Mouse (Mus musculus) liver, embryonic 15.5 days (tissue): ENCODE results near the gene Cyp2u1. TPM values are rescaled to one million over a fixed set of nuclear protein-coding genes. Genes with fewer than 3 reads are reported as not detected.

Source experiments
- ATAC-seq: fragments of 200-750 bp; cut with Nextera tagmentation; 2 replicates; pipeline ENCODE4 v1.8.0; 2017; ENCODE audit warnings: moderate number of reproducible peaks, mild to moderate bottlenecking, moderate library complexity; ENCODE audit not compliant: insufficient read depth
- H3K27ac ChIP-seq: fragments of 300-500 bp; sonication (generic); replicated peaks from 2 replicates; pipeline ENCODE4 v1.5.1; 2015; ENCODE audit warnings: mild to moderate bottlenecking, inconsistent platforms
- H3K27me3 ChIP-seq: fragments of 300-500 bp; sonication (generic); 2 replicates; pipeline ENCODE4 v1.6.1; 2015; ENCODE audit warnings: mild to moderate bottlenecking, inconsistent platforms
- H3K36me3 ChIP-seq: fragments of 300-500 bp; sonication (generic); replicated peaks from 2 replicates; pipeline ENCODE4 v1.6.1; 2015; ENCODE audit warnings: moderate library complexity, mild to moderate bottlenecking, inconsistent platforms
- H3K4me1 ChIP-seq: fragments of 300-500 bp; sonication (generic); replicated peaks from 2 replicates; pipeline ENCODE4 v1.6.1; 2015; ENCODE audit warnings: inconsistent platforms
- H3K4me2 ChIP-seq: fragments of 300-500 bp; sonication (generic); 2 replicates; pipeline ENCODE4 v1.6.1; 2015; ENCODE audit warnings: moderate library complexity, mild to moderate bottlenecking, inconsistent platforms
- H3K4me3 ChIP-seq: fragments of 300-500 bp; sonication (generic); replicated peaks from 2 replicates; pipeline ENCODE4 v1.5.1; 2015; ENCODE audit warnings: mild to moderate bottlenecking, inconsistent platforms
- H3K9ac ChIP-seq: fragments of 300-500 bp; sonication (generic); 2 replicates; pipeline ENCODE4 v1.6.1; 2015; ENCODE audit warnings: moderate library complexity, mild to moderate bottlenecking, inconsistent platforms
- H3K9me3 ChIP-seq: fragments of 300-500 bp; sonication (generic); replicated peaks from 2 replicates; pipeline ENCODE4 v1.6.1; 2016; ENCODE audit warnings: inconsistent platforms
- WGBS: fragments of 180-500 bp; shearing (Covaris S2); methylation state at CpG from one replicate; pipeline ENCODE4 v1.1.7; 2015; ENCODE audit warnings: mixed read lengths; ENCODE audit not compliant: insufficient replicate concordance; 5-methylcytosine and 5-hydroxymethylcytosine counted together
- polyA plus RNA-seq: library from polyadenylated mRNA; unstranded; fragments of >200 nt; fragmentation: Nextera tagmentation; extraction: Ambion mirVana; gene quantifications from 2 replicates; pipeline ENCODE4 v1.2.1, GENCODE M21; 2015

Gene Cyp2u1
- polyA plus RNA-seq, 1 experiment from 2014 or later, result 0.25 TPM

DNA sequence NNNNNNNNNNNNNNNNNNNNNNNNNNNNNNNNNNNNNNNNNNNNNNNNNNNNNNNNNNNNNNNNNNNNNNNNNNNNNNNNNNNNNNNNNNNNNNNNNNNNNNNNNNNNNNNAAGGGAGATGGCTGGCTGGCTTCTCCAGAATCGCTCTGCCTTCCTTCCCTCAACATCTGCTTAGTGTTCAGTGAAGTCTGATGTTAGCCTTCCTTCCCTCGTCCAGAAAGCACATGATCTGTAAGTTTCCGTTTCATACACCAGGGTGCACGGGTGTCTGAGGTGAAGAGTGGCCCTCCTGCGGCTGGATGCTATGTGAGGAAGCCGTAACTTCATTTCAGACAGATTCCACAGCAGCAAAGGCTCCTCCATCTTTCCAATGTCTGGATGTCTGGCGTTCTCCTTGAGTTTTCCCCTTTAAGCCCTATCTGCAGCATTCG is 32.1 kb upstream of the Cyp2u1 start:
- H3K4me1 ChIP-seq, result no peaks in the 10 kb centered on the region
- no peak overlapping the region for H3K27ac ChIP-seq
- H3K36me3 ChIP-seq, result peaks cover 2% of the 10 kb centered on the region; the same call in 1 of the 2 replicates
- no peaks in the 10 kb centered on the region for H3K27me3 ChIP-seq
- no peak for ATAC-seq
- no peak overlapping the region for H3K4me3 ChIP-seq
- H3K4me2 ChIP-seq, result no peak overlapping the region
- WGBS, result 33% methylated on average over 8 of the region's 8 CpGs
- H3K9ac ChIP-seq, result no peak overlapping the region
- no peaks in the 10 kb centered on the region for H3K9me3 ChIP-seq

DNA sequence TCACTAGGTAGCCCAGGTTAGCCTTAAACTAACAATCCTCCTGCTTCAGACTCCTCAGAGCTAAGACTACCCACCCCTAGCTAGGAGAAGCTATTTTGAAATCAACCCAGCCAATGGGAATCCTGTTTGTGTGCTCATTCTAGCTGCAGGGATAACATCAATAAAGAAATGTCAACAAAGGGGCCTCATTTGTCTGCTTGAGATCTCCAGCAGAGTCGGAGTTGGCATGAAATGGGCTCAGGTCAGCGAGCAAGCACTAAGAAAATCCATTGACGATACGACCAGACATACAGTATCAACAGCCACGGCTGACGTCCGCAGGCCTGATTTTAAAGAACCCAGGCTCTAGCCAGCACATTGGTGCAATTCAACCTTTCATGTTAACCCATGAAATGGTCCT is 24.2 kb upstream of the Cyp2u1 start:
- no peak overlapping the region for H3K9ac ChIP-seq
- WGBS, result 67% methylated on average over 7 of the region's 7 CpGs
- H3K27ac ChIP-seq, result no peak overlapping the region
- no peaks in the 10 kb centered on the region for H3K9me3 ChIP-seq
- no peaks in the 10 kb centered on the region for H3K4me1 ChIP-seq
- no peaks in the 10 kb centered on the region for H3K27me3 ChIP-seq
- peaks cover 23% of the 10 kb centered on the region for H3K36me3 ChIP-seq
- H3K4me3 ChIP-seq, result no peak overlapping the region
- no peak for ATAC-seq
- no peak overlapping the region for H3K4me2 ChIP-seq

DNA sequence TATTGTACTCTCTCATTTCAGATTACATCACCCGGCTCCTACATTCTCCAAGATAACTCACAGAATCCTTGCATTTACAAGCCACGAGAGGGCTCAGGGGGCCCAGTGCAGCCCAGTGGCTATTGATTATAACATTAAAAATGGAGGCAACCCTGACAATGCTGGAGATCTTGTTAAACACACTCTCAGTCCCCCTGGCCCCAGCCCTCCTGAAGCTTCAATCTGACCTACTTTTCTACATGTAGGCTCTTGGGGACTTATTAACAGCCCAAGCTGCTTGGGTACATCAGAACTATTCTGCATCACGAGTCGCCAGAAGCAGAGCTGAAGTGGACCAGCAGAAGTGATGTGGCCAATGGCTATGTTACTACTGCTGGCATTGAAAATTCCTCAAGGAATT is 23.6 kb upstream of the Cyp2u1 start:
- 70% methylated on average over 4 of the region's 4 CpGs for WGBS
- ATAC-seq, result no peak

DNA sequence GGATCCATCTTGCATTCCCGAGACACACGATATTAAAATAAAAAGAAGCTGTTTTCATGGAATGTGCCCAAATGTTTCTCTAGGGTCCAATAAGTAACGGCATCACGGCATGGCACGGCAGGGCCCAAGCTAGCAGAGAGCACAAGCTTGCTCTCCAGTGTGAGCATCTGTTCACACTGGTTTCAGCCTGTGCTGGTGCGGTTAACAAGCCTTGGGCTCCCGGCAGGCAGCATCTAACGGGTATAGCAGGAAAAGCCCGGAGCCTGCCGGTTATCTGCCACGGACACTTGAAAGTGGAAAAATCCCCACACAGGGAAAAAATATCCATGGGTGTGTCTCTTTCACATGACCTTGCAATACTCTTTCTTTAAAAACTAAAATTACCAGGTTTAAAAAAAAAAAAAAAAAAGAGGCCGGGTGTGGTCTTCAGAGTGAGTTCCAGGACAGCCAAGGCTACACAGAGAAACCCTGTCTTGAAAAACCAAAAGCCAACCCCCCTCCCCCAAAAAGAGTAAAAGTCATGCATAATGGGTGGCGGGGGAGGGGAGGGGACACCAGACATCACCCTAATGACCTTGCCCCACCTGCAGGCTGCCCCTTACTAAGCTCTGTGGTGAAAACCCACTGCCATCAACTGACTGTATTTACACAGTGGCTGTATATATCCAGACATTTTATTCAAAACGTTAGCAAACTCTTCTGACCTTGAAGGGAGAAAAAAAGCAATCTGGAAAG is 19.2 kb upstream of the Cyp2u1 start:
- H3K9ac ChIP-seq, result no peak overlapping the region
- H3K9me3 ChIP-seq, result no peaks in the 10 kb centered on the region
- no peak overlapping the region for H3K4me2 ChIP-seq
- no peak for ATAC-seq
- H3K27ac ChIP-seq, result no peak overlapping the region
- H3K4me1 ChIP-seq, result no peaks in the 10 kb centered on the region
- H3K36me3 ChIP-seq, result 0 out of 2 replicates have a peak, but pooled peaks cover 3% of the 10 kb centered on the region
- no peak overlapping the region for H3K4me3 ChIP-seq
- 63% methylated on average over 14 of the region's 14 CpGs for WGBS
- H3K27me3 ChIP-seq, result no peaks in the 10 kb centered on the region

More for the DNA sequence above, 23.6 kb upstream of the Cyp2u1 start:
- Histone ChIP-seq H3K4me3 (no peak overlapping the region), H3K4me2 (no peak overlapping the region), H3K36me3 (peaks cover 23% of the 10 kb centered on the region), H3K27me3 (no peaks in the 10 kb centered on the region), H3K9ac (no peak overlapping the region), H3K9me3 (no peaks in the 10 kb centered on the region), H3K27ac (no peak overlapping the region), H3K4me1 (no peaks in the 10 kb centered on the region)

- ATAC-seq, result no peak
- no peak overlapping the region for H3K4me3 ChIP-seq
- H3K4me1 ChIP-seq, result no peaks in the 10 kb centered on the region
- 0 out of 2 replicates have a peak, but pooled peaks cover 3% of the 10 kb centered on the region for H3K36me3 ChIP-seq
- H3K9ac ChIP-seq, result no peak overlapping the region
- no peaks in the 10 kb centered on the region for H3K27me3 ChIP-seq
- WGBS, result 9% methylated on average over 3 of the region's 3 CpGs
- H3K9me3 ChIP-seq, result no peaks in the 10 kb centered on the region
- no peak overlapping the region for H3K27ac ChIP-seq
- no peak overlapping the region for H3K4me2 ChIP-seq
Observed at GRCm38 (mm10) chr3:131320184-131320583, 17.2 kb upstream of the Cyp2u1 start.

- Histone ChIP-seq H3K27me3 (no peaks in the 10 kb centered on the region), H3K4me1 (no peaks in the 10 kb centered on the region), H3K27ac (no peak overlapping the region), H3K9me3 (no peaks in the 10 kb centered on the region), H3K4me2 (no peak overlapping the region), H3K36me3 (no peaks in the 10 kb centered on the region), H3K9ac (no peak overlapping the region), H3K4me3 (no peak overlapping the region)
- no peak for ATAC-seq
- WGBS, result 45% methylated on average over 2 of the region's 2 CpGs
Observed at GRCm38 (mm10) chr3:131318211-131318610, 15.2 kb upstream of the Cyp2u1 start.

- H3K27me3 ChIP-seq, result no peaks in the 10 kb centered on the region
- WGBS, result 67% methylated on average over 1 of the region's 1 CpGs
- no peak overlapping the region for H3K27ac ChIP-seq
- H3K9me3 ChIP-seq, result no peaks in the 10 kb centered on the region
- no peak overlapping the region for H3K9ac ChIP-seq
- no peak overlapping the region for H3K4me2 ChIP-seq
- ATAC-seq, result no peak
- no peaks in the 10 kb centered on the region for H3K36me3 ChIP-seq
- H3K4me3 ChIP-seq, result no peak overlapping the region
- no peaks in the 10 kb centered on the region for H3K4me1 ChIP-seq
Observed at GRCm38 (mm10) chr3:131317126-131317525, 14.1 kb upstream of the Cyp2u1 start.

- Histone ChIP-seq H3K27ac (no peak overlapping the region), H3K9ac (no peak overlapping the region)
Observed at GRCm38 (mm10) chr3:131315957-131316510, 13.0 kb upstream of the Cyp2u1 start.

DNA sequence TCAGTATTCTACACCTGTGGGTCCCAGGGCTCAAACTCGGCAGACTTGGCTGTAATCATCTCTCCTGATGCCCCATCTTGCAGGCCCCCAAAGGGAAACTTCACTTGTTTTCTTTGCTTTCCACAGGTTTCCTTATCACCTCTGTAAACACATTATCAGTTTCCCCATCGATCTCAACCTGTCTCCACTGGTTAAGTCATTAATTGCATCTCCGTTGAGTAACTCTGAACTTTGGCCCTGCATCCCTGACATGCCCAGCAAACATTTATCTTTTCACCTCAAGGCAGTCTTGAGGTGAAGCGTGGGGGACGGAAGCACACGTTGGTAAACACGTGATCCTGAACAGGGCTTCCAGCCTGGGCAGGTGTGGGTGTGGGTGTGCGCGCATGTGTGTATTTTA is 9.3 kb upstream of the Cyp2u1 start:
- Histone ChIP-seq H3K27me3 (no peaks in the 10 kb centered on the region), H3K4me2 (0 out of 2 replicates have a peak overlapping the region, but pooled peaks have one; percentile 13)
- 56% methylated on average over 9 of the region's 9 CpGs for WGBS

More at GRCm38 (mm10) chr3:131315957-131316510, 13.0 kb upstream of the Cyp2u1 start:
- H3K9me3 ChIP-seq, result no peaks in the 10 kb centered on the region
- no peaks in the 10 kb centered on the region for H3K27me3 ChIP-seq
- ATAC-seq, result no peak
- no peak overlapping the region for H3K4me2 ChIP-seq
- 50% methylated on average over 4 of the region's 4 CpGs for WGBS
- no peak overlapping the region for H3K4me3 ChIP-seq
- no peaks in the 10 kb centered on the region for H3K4me1 ChIP-seq
- H3K36me3 ChIP-seq, result no peaks in the 10 kb centered on the region

GRCm38 (mm10) chr3:131310572-131310971 is 7.5 kb upstream of the Cyp2u1 start:
- ATAC-seq, result no peak
- Histone ChIP-seq H3K27me3 (no peaks in the 10 kb centered on the region), H3K4me2 (no peak overlapping the region), H3K9me3 (peaks cover 7% of the 10 kb centered on the region; the same call in 1 of the 2 replicates), H3K4me1 (no peaks in the 10 kb centered on the region), H3K27ac (no peak overlapping the region), H3K9ac (no peak overlapping the region), H3K4me3 (no peak overlapping the region), H3K36me3 (no peaks in the 10 kb centered on the region)
- 54% methylated on average over 4 of the region's 4 CpGs for WGBS

More for the DNA sequence above, 9.3 kb upstream of the Cyp2u1 start:
- H3K9me3 ChIP-seq, result peaks cover 7% of the 10 kb centered on the region; the same call in 1 of the 2 replicates
- no peak overlapping the region for H3K4me3 ChIP-seq
- no peak overlapping the region for H3K9ac ChIP-seq
- no peak overlapping the region for H3K27ac ChIP-seq
- ATAC-seq, result peak; percentile 28; the same call in 1 of the 2 replicates
- H3K4me1 ChIP-seq, result no peaks in the 10 kb centered on the region
- H3K36me3 ChIP-seq, result no peaks in the 10 kb centered on the region

DNA sequence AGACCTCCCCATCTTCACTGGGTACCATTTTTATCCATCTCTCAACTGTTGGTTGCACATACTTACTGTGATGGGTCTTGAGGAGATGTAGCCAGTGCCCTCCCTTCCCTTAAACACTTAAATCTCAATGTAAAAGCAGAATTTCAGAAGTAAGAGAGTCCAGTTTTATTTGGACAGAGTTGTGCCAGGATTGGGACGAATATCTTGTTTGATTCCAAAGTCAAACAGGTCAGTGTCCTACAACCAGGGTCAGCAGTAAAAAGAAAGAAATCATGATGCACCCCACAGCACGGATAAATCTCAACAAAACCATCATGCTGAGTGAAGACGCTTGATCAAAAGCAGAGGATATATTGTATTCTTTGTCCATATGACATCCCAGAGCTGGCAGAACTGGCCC is 4.8 kb upstream of the Cyp2u1 start:
- Histone ChIP-seq H3K4me1 (peaks cover 2% of the 10 kb centered on the region), H3K27ac (no peak overlapping the region), H3K9me3 (peaks cover 7% of the 10 kb centered on the region; the same call in 1 of the 2 replicates), H3K4me3 (no peak overlapping the region), H3K4me2 (no peak overlapping the region), H3K9ac (no peak overlapping the region), H3K36me3 (no peaks in the 10 kb centered on the region), H3K27me3 (no peaks in the 10 kb centered on the region; the same call in 1 of the 2 replicates)
- ATAC-seq, result no peak
- 56% methylated on average over 3 of the region's 3 CpGs for WGBS
